Mouse (Mus musculus) ES-Bruce4 (cell line): ENCODE data around the gene Hydin.

Source experiments
- CTCF ChIP-seq: IDR thresholded peaks from one replicate; pipeline ENCODE4 v1.8.1; 2011; ENCODE audit warnings: low read depth, low read length
- EP300 ChIP-seq: IDR thresholded peaks from 2 replicates; pipeline ENCODE4 v1.6.1; 2011; ENCODE audit warnings: low read depth, low read length; ENCODE audit not compliant: insufficient read depth
- POLR2A ChIP-seq: IDR thresholded peaks from one replicate; pipeline ENCODE4 v1.8.1; 2011; ENCODE audit warnings: low read length; ENCODE audit not compliant: insufficient read depth

GRCm38 (mm10) chr8:110462627-110463208 is 195.9 kb downstream of the Hydin start:
- TF ChIP-seq CTCF (no peak), POLR2A (no peak), EP300 (no peak)
